Mouse (Mus musculus) olfactory bulb, adult 2 months (tissue): ENCODE results near the gene Lrrc4c. TPM values are rescaled to one million over a fixed set of nuclear protein-coding genes. Genes with fewer than 3 reads are reported as not detected.
A peak's percentile ranks its signal among the peaks of the same experiment; 100 is the strongest.

ENCODE experiments used
- H3K27ac ChIP-seq: fragments of 200-500 bp; 2 replicates; pipeline ENCODE4 v1.5.1; 2012; ENCODE audit warnings: low read depth, low read length; ENCODE audit not compliant: insufficient read depth
- H3K4me1 ChIP-seq: fragments of 200-500 bp; 2 replicates; pipeline ENCODE4 v1.6.1; 2012; ENCODE audit warnings: low read length; ENCODE audit not compliant: control insufficient read depth, insufficient read depth
- H3K4me3 ChIP-seq: fragments of 200-500 bp; 2 replicates; pipeline ENCODE4 v1.5.1; 2012; ENCODE audit warnings: mild to moderate bottlenecking, low read depth, low read length, moderate library complexity; ENCODE audit not compliant: insufficient read depth
- CTCF ChIP-seq: fragments of 200-500 bp; IDR thresholded peaks from 2 replicates; pipeline ENCODE4 v1.5.1; 2012; ENCODE audit warnings: low read depth, mild to moderate bottlenecking, low read length, moderate library complexity; ENCODE audit not compliant: insufficient read depth
- POLR2A ChIP-seq: fragments of 200-500 bp; IDR thresholded peaks from 2 replicates; pipeline ENCODE4 v1.6.1; 2012; ENCODE audit warnings: mild to moderate bottlenecking, low read depth, low read length, moderate library complexity; ENCODE audit not compliant: insufficient read depth
- WGBS: fragments of 180-500 bp; shearing (Covaris S2); methylation state at CpG from one replicate; pipeline ENCODE4 v1.1.7; 2018; 5-methylcytosine and 5-hydroxymethylcytosine counted together
- polyA plus RNA-seq: library from polyadenylated mRNA; stranded (reverse); fragments of >200 nt; gene quantifications from 2 replicates; pipeline ENCODE4 v1.2.4, GENCODE M21; 2012; ENCODE audit warnings: low replicate concordance; ENCODE audit not compliant: missing spikeins, insufficient read depth, insufficient read length

The Lrrc4c gene
- polyA plus RNA-seq, 1 experiment, result not detected

DNA sequence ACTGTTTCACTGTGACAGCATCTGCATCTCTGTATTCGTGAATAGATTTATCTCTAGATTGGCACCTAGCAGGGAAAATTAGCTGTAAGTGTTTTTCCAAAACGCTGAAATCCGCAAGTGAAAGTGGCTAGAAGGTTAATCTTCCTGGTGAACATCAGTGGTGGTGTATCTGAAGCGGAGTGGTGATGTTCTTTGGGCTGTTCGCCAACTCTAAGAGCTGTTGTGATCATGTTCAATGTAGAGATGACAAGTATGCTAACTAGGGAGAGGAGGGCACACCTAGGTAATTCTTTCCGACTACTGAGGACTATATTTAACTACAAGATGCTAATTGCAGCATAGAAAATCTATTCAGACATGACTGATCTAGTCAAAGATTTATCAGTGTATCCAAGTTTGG is 1.7 kb downstream of the Lrrc4c start:
- TF ChIP-seq POLR2A, result no peak
- no peak for TF ChIP-seq CTCF
- H3K4me3 ChIP-seq, result peak overlapping the region; percentile 49
- no peak overlapping the region for H3K27ac ChIP-seq
- 0 out of 2 replicates have a peak, but pooled peaks cover 2% of the 10 kb centered on the region for H3K4me1 ChIP-seq
- 21% methylated on average over 6 of the region's 6 CpGs for WGBS

- TF ChIP-seq CTCF (no peak), POLR2A (no peak)
- no peak overlapping the region for H3K27ac ChIP-seq
- 24% methylated on average over 3 of the region's 3 CpGs for WGBS
- no peaks in the 10 kb centered on the region for H3K4me1 ChIP-seq
- no peak overlapping the region for H3K4me3 ChIP-seq
These were observed 16.7 kb downstream of the Lrrc4c start for GRCm38 (mm10) chr2:96334652-96335051.

GRCm38 (mm10) chr2:96337354-96337753 is 19.4 kb downstream of the Lrrc4c start:
- Histone ChIP-seq H3K27ac (no peak overlapping the region), H3K4me1 (no peaks in the 10 kb centered on the region), H3K4me3 (no peak overlapping the region)
- 72% methylated on average over 1 of the region's 1 CpGs for WGBS
- no peak for TF ChIP-seq CTCF
- no peak for TF ChIP-seq POLR2A

GRCm38 (mm10) chr2:96401186-96401811 is 83.3 kb downstream of the Lrrc4c start:
- no peak overlapping the region for H3K27ac ChIP-seq
- no peaks in the 10 kb centered on the region for H3K4me1 ChIP-seq
- no peak for TF ChIP-seq CTCF
- no peak for TF ChIP-seq POLR2A
- 79% methylated on average over 1 of the region's 1 CpGs for WGBS
- H3K4me3 ChIP-seq, result no peak overlapping the region

GRCm38 (mm10) chr2:96402514-96402913 is 84.5 kb downstream of the Lrrc4c start:
- 52% methylated on average over 2 of the region's 2 CpGs for WGBS
- TF ChIP-seq CTCF, result no peak
- no peak for TF ChIP-seq POLR2A
- Histone ChIP-seq H3K27ac (no peak overlapping the region), H3K4me3 (no peak overlapping the region), H3K4me1 (no peaks in the 10 kb centered on the region)

GRCm38 (mm10) chr2:96406856-96407255 is 88.9 kb downstream of the Lrrc4c start:
- Histone ChIP-seq H3K4me1 (no peaks in the 10 kb centered on the region), H3K27ac (no peak overlapping the region), H3K4me3 (no peak overlapping the region)
- 92% methylated on average over 8 of the region's 8 CpGs for WGBS
- TF ChIP-seq CTCF, result no peak
- TF ChIP-seq POLR2A, result no peak

DNA sequence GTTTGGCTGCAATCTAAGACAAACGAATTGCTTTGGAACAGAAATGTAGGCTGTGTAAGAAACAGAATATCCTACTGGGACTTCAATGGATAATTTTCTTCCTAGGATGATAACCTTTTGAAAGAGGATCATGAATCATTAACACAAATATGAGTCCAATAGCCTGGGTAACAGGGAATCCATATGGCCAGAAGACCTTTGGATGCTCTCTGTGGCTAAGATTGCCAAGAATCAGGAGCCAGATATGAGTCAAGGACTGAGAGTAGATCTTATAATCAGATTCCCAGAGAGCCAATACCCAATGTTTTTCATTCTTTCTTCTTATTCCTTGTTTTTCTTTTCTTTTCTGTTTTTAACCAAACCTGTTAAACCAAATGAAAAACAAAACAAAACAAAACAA is 93.2 kb downstream of the Lrrc4c start:
- no peak overlapping the region for H3K4me3 ChIP-seq
- H3K27ac ChIP-seq, result no peak overlapping the region
- H3K4me1 ChIP-seq, result no peaks in the 10 kb centered on the region
- WGBS, result 86% methylated on average over 1 of the region's 1 CpGs
- TF ChIP-seq POLR2A (no peak), CTCF (no peak)

- Histone ChIP-seq H3K4me1 (no peaks in the 10 kb centered on the region), H3K4me3 (no peak overlapping the region), H3K27ac (no peak overlapping the region)
- TF ChIP-seq CTCF (no peak), POLR2A (no peak)
These were observed 143.6 kb downstream of the Lrrc4c start for GRCm38 (mm10) chr2:96461566-96461965.

DNA sequence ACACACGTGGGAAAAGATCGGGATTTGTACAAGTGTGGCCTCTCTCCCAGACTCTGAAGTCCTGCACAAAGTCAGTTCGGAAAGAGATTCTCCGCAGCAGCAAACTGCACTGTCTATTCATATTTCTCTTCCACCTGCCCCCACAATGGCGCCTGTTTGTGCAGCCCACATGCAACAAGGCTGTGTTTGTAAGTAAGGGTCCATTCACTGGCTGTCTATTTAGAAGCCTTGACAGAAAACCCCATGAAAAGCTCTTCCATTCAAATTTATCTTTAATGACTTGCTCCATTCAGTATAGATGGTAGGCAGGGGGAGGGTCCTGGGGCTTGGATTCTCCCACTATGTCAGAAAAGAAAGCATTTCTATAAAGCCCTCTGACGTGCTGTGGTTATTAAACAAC is 157.7 kb downstream of the Lrrc4c start:
- WGBS, result 43% methylated on average over 6 of the region's 6 CpGs
- Histone ChIP-seq H3K4me1 (no peaks in the 10 kb centered on the region), H3K4me3 (no peak overlapping the region), H3K27ac (no peak overlapping the region)
- no peak for TF ChIP-seq POLR2A
- TF ChIP-seq CTCF, result no peak

- WGBS, result 44% methylated on average over 3 of the region's 3 CpGs
- Histone ChIP-seq H3K4me3 (no peak overlapping the region), H3K4me1 (no peaks in the 10 kb centered on the region), H3K27ac (no peak overlapping the region)
- TF ChIP-seq POLR2A, result no peak
- TF ChIP-seq CTCF, result no peak
These were observed 181.3 kb downstream of the Lrrc4c start for GRCm38 (mm10) chr2:96499116-96499882.
